Mouse (Mus musculus) heart, postnatal 25 days (tissue): ENCODE data around the gene Pzp. TPM values are rescaled to one million over a fixed set of nuclear protein-coding genes. Genes with fewer than 3 reads are reported as not detected.

Experiments used
- DNase-seq: peaks from one replicate; pipeline ENCODE4 v3.0.0; 2022; ENCODE audit warnings: low spot score
- intact Hi-C: fragments of 180-260 bp; cut with DNase I; formaldehyde crosslinking; loops from one replicate; pipeline ENCODE4 v1.15.1; 2025
- total RNA-seq, 2 experiments: library from RNA; stranded (reverse); gene quantifications; 2 replicates each; pipeline ENCODE4 v1.2.3; 2021

Gene Pzp
- 1 to 10 TPM; 1.5 to 1.7 TPM for total RNA-seq

- DNase-seq = no peak
- intact Hi-C loops = no loop called here
Measured at GRCm38 (mm10) chr6:128526601-128527000, at the start of gene Pzp. Gene Pzp, minus strand, starts transcription at chr6:128526720.

- intact Hi-C loops = no loop called here
- DNase-seq = no peak
Measured at GRCm38 (mm10) chr6:128566589-128566988, 40.1 kb upstream of the Pzp start.

- intact Hi-C loops = no loop called here
- DNase-seq = no peak
Measured at GRCm38 (mm10) chr6:128554049-128554448, 27.5 kb upstream of the Pzp start.

GRCm38 (mm10) chr6:128549463-128550452 is 23.2 kb upstream of the Pzp start:
- DNase-seq = no peak
- intact Hi-C loops = no loop called here

GRCm38 (mm10) chr6:128548532-128548931 is 22.0 kb upstream of the Pzp start:
- intact Hi-C loops = no loop called here

GRCm38 (mm10) chr6:128545402-128545801 is 18.9 kb upstream of the Pzp start:
- intact Hi-C loops = no loop called here
- no peak for DNase-seq

More at GRCm38 (mm10) chr6:128548532-128548931, 22.0 kb upstream of the Pzp start:
- no peak for DNase-seq

GRCm38 (mm10) chr6:128543226-128543625 is 16.7 kb upstream of the Pzp start:
- intact Hi-C loops = no loop called here
- no peak for DNase-seq

GRCm38 (mm10) chr6:128535250-128535649 is 8.7 kb upstream of the Pzp start:
- intact Hi-C loops = no loop called here
- no peak for DNase-seq

GRCm38 (mm10) chr6:128533296-128533695 is 6.8 kb upstream of the Pzp start:
- no peak for DNase-seq
- intact Hi-C loops = no loop called here

- intact Hi-C loops = no loop called here
- no peak for DNase-seq
Measured at GRCm38 (mm10) chr6:128532701-128533100, 6.2 kb upstream of the Pzp start.

- no peak for DNase-seq
- intact Hi-C loops = no loop called here
Measured at GRCm38 (mm10) chr6:128528491-128528890, 2.0 kb upstream of the Pzp start.

GRCm38 (mm10) chr6:128527110-128527509 is 590 bp upstream of the Pzp start:
- DNase-seq = no peak
- intact Hi-C loops = no loop called here

- intact Hi-C loops = no loop called here
- no peak for DNase-seq
Measured at GRCm38 (mm10) chr6:128525801-128526200, 719 bp downstream of the Pzp start.

GRCm38 (mm10) chr6:128523360-128523759 is 3.2 kb downstream of the Pzp start:
- intact Hi-C loops = no loop called here
- no peak for DNase-seq

GRCm38 (mm10) chr6:128519159-128519558 is 7.4 kb downstream of the Pzp start:
- no peak for DNase-seq
- intact Hi-C loops = no loop called here

- intact Hi-C loops = no loop called here
- no peak for DNase-seq
Measured at GRCm38 (mm10) chr6:128505676-128506236, 20.8 kb downstream of the Pzp start.

GRCm38 (mm10) chr6:128504743-128505142 is 21.8 kb downstream of the Pzp start:
- intact Hi-C loops = no loop called here
- DNase-seq = no peak

- DNase-seq = no peak
- intact Hi-C loops = no loop called here
Measured at GRCm38 (mm10) chr6:128495346-128495745, 31.2 kb downstream of the Pzp start.

- DNase-seq = no peak
- intact Hi-C loops = no loop called here
Measured at GRCm38 (mm10) chr6:128494646-128495331, 31.7 kb downstream of the Pzp start.

- intact Hi-C loops = no loop called here
- no peak for DNase-seq
Measured at GRCm38 (mm10) chr6:128491916-128492315, 34.6 kb downstream of the Pzp start.

GRCm38 (mm10) chr6:128490141-128490540 is 36.4 kb downstream of the Pzp start:
- DNase-seq = no peak
- intact Hi-C loops = no loop called here
